Comparison of ENCODE assay signal across 8 mouse cellular contexts in genomic region chr7:27232781-27233281, GRCm38 (mm10). TPM values are rescaled to one million over a fixed set of nuclear protein-coding genes. Genes with fewer than 3 reads are reported as not detected.
DNase-seq lines count a peak whose midpoint lies in the region; ATAC-seq lines count a peak whose summit lies in the region.

Coq8b (plus strand) TSS chr7:27233023.

- H3K79me2 ChIP-seq in macrophage (ENCODE audit: inconsistent target) = peaks cover 15% of the 10 kb centered on the region

- peak within 1 kb of the TSS; percentile 76 for H3K9ac ChIP-seq in hindbrain, embryonic 16.5 days (ENCODE audit: low read depth, low read length)

- no peaks in the 10 kb centered on the region for H3K9me3 ChIP-seq in hindbrain, embryonic 16.5 days (ENCODE audit: control insufficient read depth, low read length)

- peak; percentile 99 for DNase-seq in WW6 (ENCODE audit: low read depth, low spot score)
- peak; percentile 84 to 86 for DNase-seq in cerebellum, postnatal 4 days (ENCODE audit: low spot score in 2 of 2)
- peak; percentile 95 for DNase-seq in gastrocnemius, adult 18-20 months (ENCODE audit: low spot score)
- DNase-seq in left cerebral cortex, adult 18-20 months (ENCODE audit: low spot score in 2 of 2) = peak; percentile 86 to 91
- peak; percentile 94 for DNase-seq in right cerebral cortex, adult 18-20 months
- peak; percentile 49 for DNase-seq in urinary bladder, postnatal 10 days (ENCODE audit: low spot score)

- H3K36me3 ChIP-seq in hindbrain, embryonic 16.5 days (ENCODE audit: control insufficient read depth, insufficient read depth, low read length) = 0 out of 2 replicates have a peak, but pooled peaks cover 3% of the 10 kb centered on the region
- H3K36me3 ChIP-seq in macrophage (ENCODE audit: inconsistent target) = no peaks in the 10 kb centered on the region

- ATAC-seq in hindbrain, embryonic 16.5 days = peak; percentile 94

- WGBS in hindbrain, embryonic 16.5 days = under 1% methylated on average over 25 of the region's 25 CpGs
- under 1% methylated on average over 25 of the region's 25 CpGs for WGBS in macrophage (ENCODE audit: missing documents)

- H3K4me2 ChIP-seq in hindbrain, embryonic 16.5 days (ENCODE audit: low read length) = peak within 1 kb of the TSS; percentile 92

- no peaks in the 10 kb centered on the region for H3K27me3 ChIP-seq in hindbrain, embryonic 16.5 days (replicated peaks; ENCODE audit: control insufficient read depth, insufficient read depth, low read length)

- H3K27ac ChIP-seq in hindbrain, embryonic 16.5 days (ENCODE audit: low read depth, low read length) = peak within 1 kb of the TSS; percentile 83
- H3K27ac ChIP-seq in macrophage = peak within 1 kb of the TSS; percentile 46

- H3K4me1 ChIP-seq in hindbrain, embryonic 16.5 days (ENCODE audit: control insufficient read depth, insufficient read depth, low read depth, low read length) = peaks cover 12% of the 10 kb centered on the region

- peak within 1 kb of the TSS; percentile 74 for H3K4me3 ChIP-seq in hindbrain, embryonic 16.5 days (ENCODE audit: low read length)
- peak within 1 kb of the TSS; percentile 66 for H3K4me3 ChIP-seq in macrophage (ENCODE audit: inconsistent target)

RNA-seq across cellular contexts. Expression of gene Coq8b, which starts in this region (rescaled TPM):
- total RNA-seq in gastrocnemius, adult 18-20 months (2021) = 1 to 10 TPM; 2.6 to 2.9 TPM
- polyA plus RNA-seq in hindbrain, embryonic 16.5 days (2015; fragmentation: Nextera tagmentation; extraction: Ambion mirVana) = 21.8 and 23.9 TPM in 2 replicates
- total RNA-seq in left cerebral cortex, adult 18-20 months (2021) = 10 to 100 TPM; 33.6 to 39.6 TPM
- total RNA-seq in macrophage (2018; cell fraction: chromatin; rRNA removed) = 10 to 100 TPM; 18.6 to 94.5 (median 54.0) TPM
- 10 to 100 TPM; 14.7 to 24.2 (median 19.7) TPM for total RNA-seq in macrophage (2018; cell fraction: cytosol; rRNA removed)
- 10 to 100 TPM; 12.1 to 45.8 (median 27.7) TPM for total RNA-seq in macrophage (2018; cell fraction: nucleus; rRNA removed)
- 15.6 to 17.3 TPM (median 16.0 TPM) in 3 replicates for polyA plus RNA-seq in macrophage (2018)

Comparison
In these comparisons a context has a peak if more than half of its experiments do, and no peak if none do; other contexts are left out.
1. Peak in every context shown above with its lines: DNase-seq, ATAC-seq, H3K4me3 ChIP-seq and H3K27ac ChIP-seq.
2. RNA of gene Coq8b (total RNA-seq): 33.6 to 39.6 TPM in left cerebral cortex, adult 18-20 months; 2.6 to 2.9 TPM in gastrocnemius, adult 18-20 months; every median in the first group is over 4 times any median in the second.
3. DNase-seq: peak in every context shown above with its lines; median percentile 99 in WW6; 95 in gastrocnemius, adult 18-20 months; 94 in right cerebral cortex, adult 18-20 months; 88 in left cerebral cortex, adult 18-20 months; 85 in cerebellum, postnatal 4 days; 49 in urinary bladder, postnatal 10 days.